Mouse (Mus musculus): ENCODE results near the gene Mpi. TPM values are rescaled to one million over a fixed set of nuclear protein-coding genes. Genes with fewer than 3 reads are reported as not detected.

Mpi gene
- total and polyA plus RNA-seq, 3 experiments: 28.2 to 37.3 (median 28.6) TPM

- Histone ChIP-seq H3K4me1 (ENCODE audit: control insufficient read depth in 1 of 2, insufficient read depth in 2 of 2) (peaks cover 3 to 18% of the 10 kb centered on the region in 2 experiments), H3K4me3 (replicated peaks in 1 of 3; ENCODE audit: low read depth in 2 of 3, low read length in 2 of 3, poor library complexity in 1 of 3) (no peak overlapping the region), H3K4me2 (ENCODE audit: insufficient read depth, low read depth, poor library complexity, severe bottlenecking) (no peak overlapping the region), H3K27ac (ENCODE audit: insufficient read depth, low read depth) (no peak overlapping the region), H3K9ac (ENCODE audit: insufficient read depth, low read depth) (no peak overlapping the region), H3K9me3 (replicated peaks; ENCODE audit: low read length) (no peaks in the 10 kb centered on the region), H3K79me2 (replicated peaks; ENCODE audit: control insufficient read depth, extremely low read depth, insufficient read depth, poor library complexity, severe bottlenecking) (no peaks in the 10 kb centered on the region), H3K36me3 (replicated peaks in 1 of 2; ENCODE audit: control insufficient read depth in 1 of 2, insufficient read depth in 1 of 2, low read length in 1 of 2) (peaks cover 43 to 56% of the 10 kb centered on the region in 2 experiments), H3K27me3 (replicated peaks) (no peaks in the 10 kb centered on the region)
- dilution Hi-C loops (cut with MboI; ENCODE audit: extremely low pct_ligation_motif_present, extremely low pct_unique_long_range_greater_than_20kb, low sequenced_read_pairs) (no loop called here), in situ Hi-C loops (cut with MboI; ENCODE audit: low pct_ligation_motif_present, low pct_unique_long_range_greater_than_20kb, low sequenced_read_pairs) (no loop called here)
- DNase-seq (ENCODE audit: extremely low read depth): no peak
- TF ChIP-seq MAZ (IDR thresholded peaks at IDR 0.05; ENCODE audit: low read depth, low read length) (no peak), ZC3H11A (IDR thresholded peaks at IDR 0.05; ENCODE audit: low read depth, low read length) (no peak), ZKSCAN1 (IDR thresholded peaks at IDR 0.05; ENCODE audit: borderline replicate concordance, low read depth, low read length) (no peak), JUND (conservative IDR thresholded peaks at IDR 0.05; ENCODE audit: low read depth, low read length) (no peak), MXI1 (IDR thresholded peaks at IDR 0.05; ENCODE audit: low read depth, low read length) (no peak), KAT2A (IDR thresholded peaks at IDR 0.05; ENCODE audit: insufficient replicate concordance, low read length) (no peak), PAX5 (IDR thresholded peaks at IDR 0.05; ENCODE audit: low read length) (no peak), ZNF384 (IDR thresholded peaks at IDR 0.05; ENCODE audit: low read depth, low read length) (no peak), RAD21 (IDR thresholded peaks at IDR 0.05; ENCODE audit: low read depth, low read length) (no peak), RCOR1 (conservative IDR thresholded peaks at IDR 0.05; ENCODE audit: low read depth, low read length) (no peak), BHLHE40 (IDR thresholded peaks at IDR 0.05; ENCODE audit: low read depth, low read length) (no peak), ELF1 (IDR thresholded peaks at IDR 0.05; ENCODE audit: low read depth, low read length) (no peak), E2F4 (IDR thresholded peaks at IDR 0.05; ENCODE audit: insufficient replicate concordance, low read depth, low read length) (no peak), SIN3A (IDR thresholded peaks at IDR 0.05; ENCODE audit: low read length) (no peak), EP300 (IDR thresholded peaks at IDR 0.05; ENCODE audit: low read length) (no peak), TCF12 (IDR thresholded peaks at IDR 0.05; ENCODE audit: low read depth, low read length) (no peak), POLR2A (IDR thresholded peaks at IDR 0.05; ENCODE audit: low read depth, low read length) (no peak), CHD1 (IDR thresholded peaks at IDR 0.05; ENCODE audit: low read depth, low read length) (no peak)
Measured at GRCm38 (mm10) chr9:57550126-57550862, 2.3 kb downstream of the Mpi start.

- Histone ChIP-seq H3K9ac (ENCODE audit: insufficient read depth, low read depth) (no peak overlapping the region), H3K9me3 (replicated peaks; ENCODE audit: low read length) (no peaks in the 10 kb centered on the region), H3K4me1 (ENCODE audit: control insufficient read depth in 1 of 2, insufficient read depth in 2 of 2) (peaks cover 3 to 18% of the 10 kb centered on the region in 2 experiments), H3K27me3 (replicated peaks) (no peaks in the 10 kb centered on the region), H3K79me2 (replicated peaks; ENCODE audit: control insufficient read depth, extremely low read depth, insufficient read depth, poor library complexity, severe bottlenecking) (no peaks in the 10 kb centered on the region), H3K27ac (ENCODE audit: insufficient read depth, low read depth) (no peak overlapping the region), H3K4me3 (replicated peaks in 1 of 3; ENCODE audit: low read depth in 2 of 3, low read length in 2 of 3, poor library complexity in 1 of 3) (no peak overlapping the region), H3K4me2 (ENCODE audit: insufficient read depth, low read depth, poor library complexity, severe bottlenecking) (no peak overlapping the region), H3K36me3 (replicated peaks in 1 of 2; ENCODE audit: control insufficient read depth in 1 of 2, insufficient read depth in 1 of 2, low read length in 1 of 2) (peaks cover 53 to 67% of the 10 kb centered on the region in 2 experiments)
- DNase-seq (ENCODE audit: extremely low read depth): no peak
- in situ Hi-C loops (cut with MboI; ENCODE audit: low pct_ligation_motif_present, low pct_unique_long_range_greater_than_20kb, low sequenced_read_pairs) (no loop called here), dilution Hi-C loops (cut with MboI; ENCODE audit: extremely low pct_ligation_motif_present, extremely low pct_unique_long_range_greater_than_20kb, low sequenced_read_pairs) (no loop called here)
- no peak for TF ChIP-seq MXI1 (IDR thresholded peaks at IDR 0.05; ENCODE audit: low read depth, low read length)
- TF ChIP-seq TBP (conservative IDR thresholded peaks at IDR 0.05; ENCODE audit: low read depth, low read length): no peak
- no peak for TF ChIP-seq MYC (IDR thresholded peaks at IDR 0.05; ENCODE audit: low read depth, low read length)
- TF ChIP-seq ZKSCAN1 (IDR thresholded peaks at IDR 0.05; ENCODE audit: borderline replicate concordance, low read depth, low read length): no peak
- TF ChIP-seq POLR2A (IDR thresholded peaks at IDR 0.05; ENCODE audit: low read depth, low read length): no peak
- no peak for TF ChIP-seq ETS1 (conservative IDR thresholded peaks at IDR 0.05; ENCODE audit: low read depth, low read length)
- TF ChIP-seq EP300 (IDR thresholded peaks at IDR 0.05; ENCODE audit: low read length): no peak
- no peak for TF ChIP-seq E2F4 (IDR thresholded peaks at IDR 0.05; ENCODE audit: insufficient replicate concordance, low read depth, low read length)
- no peak for TF ChIP-seq USF2 (conservative IDR thresholded peaks at IDR 0.05; ENCODE audit: low read depth, low read length)
- no peak for TF ChIP-seq PAX5 (IDR thresholded peaks at IDR 0.05; ENCODE audit: low read length)
- no peak for TF ChIP-seq NELFE (IDR thresholded peaks at IDR 0.05; ENCODE audit: low read depth, low read length)
Measured at GRCm38 (mm10) chr9:57549186-57549585, 3.4 kb downstream of the Mpi start.
